Mouse (Mus musculus): ENCODE results near the gene Lmod2.

The Lmod2 gene

DNA sequence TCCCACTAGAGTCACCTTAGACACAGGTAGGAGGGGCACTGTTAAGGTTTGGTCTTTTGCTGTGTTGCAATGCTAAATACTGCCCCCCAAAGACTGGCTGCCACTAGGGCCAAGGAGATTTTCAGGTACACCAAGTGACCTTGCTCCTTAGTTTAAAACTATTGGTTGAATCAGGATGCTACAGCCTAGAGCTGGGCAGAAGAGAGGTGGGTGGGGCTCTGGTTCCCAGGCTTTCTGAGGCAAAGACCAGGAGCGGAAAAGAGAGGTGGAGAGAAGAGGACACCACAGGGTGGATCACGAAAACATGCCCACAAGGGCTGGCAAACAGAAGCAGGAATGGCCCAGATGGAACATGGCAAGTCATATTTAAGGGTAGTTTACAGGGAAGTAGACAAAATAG lies 44.6 kb downstream of the Lmod2 start:
- DNase-seq (ENCODE audit: low read depth, low spot score): no peak

DNA sequence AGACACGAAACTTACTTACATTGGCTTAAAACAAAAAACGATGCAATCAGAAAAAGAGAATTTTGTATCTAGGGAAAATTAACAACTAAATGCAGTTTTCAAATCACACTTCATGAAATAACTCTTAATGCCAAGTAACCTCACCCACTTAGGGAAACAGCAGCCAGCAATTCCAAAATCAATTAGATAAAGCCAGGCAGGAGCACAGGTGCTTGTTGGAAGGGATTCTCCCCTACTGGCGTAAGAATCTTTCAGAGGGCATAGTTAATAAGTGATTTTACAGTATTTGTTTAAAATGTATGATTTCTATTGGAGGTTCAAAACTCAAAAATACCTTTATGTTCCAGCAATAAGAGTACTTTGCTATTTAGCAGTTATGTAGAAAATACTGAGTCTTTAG lies 45.4 kb downstream of the Lmod2 start:
- no peak for DNase-seq (ENCODE audit: low read depth, low spot score)

DNA sequence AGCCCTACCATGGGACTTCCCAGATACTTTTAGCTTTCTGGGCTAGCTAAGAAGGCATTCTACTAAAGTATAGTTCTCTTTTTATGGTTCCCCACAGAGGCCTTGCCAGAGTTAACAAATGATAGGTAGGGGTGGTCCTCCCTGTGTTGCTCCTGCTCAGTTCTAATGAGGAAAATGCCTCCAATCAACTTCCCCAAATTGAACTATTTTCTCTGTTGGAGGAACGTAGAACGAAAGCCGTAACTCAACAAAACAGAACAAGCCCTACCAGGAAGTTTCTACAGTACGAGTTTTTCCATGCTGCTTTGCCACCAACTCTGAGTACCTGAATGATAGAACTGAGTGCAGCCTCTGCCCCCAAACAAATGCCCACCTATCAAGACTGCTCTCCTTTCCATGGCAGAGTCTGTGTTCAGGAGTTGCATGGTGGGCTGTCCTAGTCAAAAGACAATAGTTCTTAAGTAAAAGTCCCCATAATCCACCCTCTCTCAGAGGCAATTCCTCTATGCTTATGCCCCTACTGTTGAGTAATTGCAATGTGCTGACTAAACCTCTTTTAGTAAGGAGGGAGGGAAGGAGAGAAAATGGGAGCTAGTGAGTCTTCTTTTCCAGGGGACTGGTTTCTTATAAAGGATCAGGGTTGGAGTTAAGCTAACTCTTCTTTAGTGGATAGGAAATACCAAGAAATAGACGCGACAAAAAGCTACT lies 47.9 kb downstream of the Lmod2 start:
- no peak for DNase-seq (ENCODE audit: low read depth, low spot score)

DNA sequence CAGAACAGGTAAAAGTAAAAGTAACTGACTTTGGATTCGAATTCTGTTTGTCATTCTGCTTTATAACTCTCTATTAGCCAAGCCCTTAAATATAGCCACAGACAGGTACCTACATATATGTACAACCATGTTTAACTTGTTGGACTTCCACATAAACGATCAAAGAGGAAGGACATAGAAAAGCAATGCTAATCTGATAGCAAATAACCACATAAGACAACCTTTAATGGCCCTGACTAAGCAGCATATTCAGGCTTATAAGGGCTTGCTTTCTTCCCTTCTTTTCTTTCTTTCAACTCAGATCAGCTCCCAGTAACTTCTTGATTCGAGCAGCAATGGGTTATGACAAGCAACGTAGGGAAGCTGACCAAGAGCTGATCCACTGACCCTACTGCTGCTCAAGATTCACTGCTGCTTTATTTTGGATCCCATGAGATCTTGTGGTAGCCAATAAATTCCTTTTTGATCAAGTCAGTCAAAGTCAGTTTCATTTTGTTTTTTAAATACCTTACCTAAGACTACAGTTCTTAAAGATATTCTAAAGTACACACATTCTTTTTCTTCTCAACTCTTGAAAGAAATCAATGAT lies 49.6 kb downstream of the Lmod2 start:
- no peak for DNase-seq (ENCODE audit: low read depth, low spot score)

DNA sequence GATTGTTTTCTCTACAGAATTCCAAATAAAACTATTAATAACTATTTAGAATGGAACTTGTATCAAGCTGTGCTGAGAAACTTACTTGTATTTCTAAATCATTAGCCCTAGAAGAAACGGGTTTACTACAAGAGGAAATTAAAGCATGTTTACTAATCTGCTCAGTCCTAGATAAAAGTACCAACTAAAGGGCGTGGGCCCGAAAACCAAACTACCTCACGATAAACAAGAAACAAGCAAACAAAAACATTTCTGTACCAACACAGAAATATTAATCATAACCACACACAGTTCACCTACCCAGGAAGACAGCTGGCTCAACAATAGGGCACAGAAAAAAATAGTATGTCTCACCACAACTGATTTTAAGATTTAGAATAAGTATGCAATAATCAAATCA lies 50.8 kb downstream of the Lmod2 start:
- no peak for DNase-seq (ENCODE audit: low read depth, low spot score)

DNA sequence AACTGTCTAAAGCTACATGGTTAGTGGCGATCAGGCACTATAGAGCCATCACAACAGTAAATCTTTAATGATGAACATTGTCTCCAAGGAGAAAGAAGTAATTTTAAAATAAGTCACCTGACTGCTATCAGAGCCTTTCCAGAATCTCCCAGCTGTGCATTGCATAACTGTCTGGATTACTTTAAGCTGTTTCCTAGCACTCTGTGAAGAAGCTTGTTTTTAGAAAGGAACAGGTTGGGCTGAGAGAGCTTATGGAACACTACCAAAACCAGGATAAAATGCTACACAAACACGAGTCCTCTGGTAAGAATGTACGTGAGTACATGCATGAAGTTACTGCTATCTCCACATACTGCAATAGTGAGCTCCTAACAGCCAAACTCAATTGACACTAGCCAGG lies 53.2 kb downstream of the Lmod2 start:
- DNase-seq (ENCODE audit: low read depth, low spot score): no peak

DNA sequence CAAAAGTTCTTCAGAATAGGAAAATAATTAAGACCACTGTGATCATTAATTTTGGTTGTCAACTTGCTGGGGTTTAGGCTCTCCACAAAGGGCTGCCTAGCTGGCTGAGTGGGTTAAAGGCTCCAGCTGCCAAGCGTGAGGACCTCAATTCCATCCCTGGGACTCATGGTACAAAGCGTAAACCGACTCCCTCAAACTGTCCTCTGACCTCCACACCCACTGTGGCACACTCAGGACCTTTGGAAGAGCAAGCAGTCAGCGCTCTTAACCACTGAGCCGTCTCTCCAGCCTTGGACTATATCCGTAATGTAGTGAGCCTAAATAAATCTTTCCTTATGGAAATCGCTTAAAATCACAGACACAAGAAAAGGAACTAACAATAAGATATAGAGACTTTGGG lies 54.0 kb downstream of the Lmod2 start:
- no peak for DNase-seq (ENCODE audit: low read depth, low spot score)
